Mouse (Mus musculus) stomach, embryonic 15.5 days (tissue): ENCODE measurements around the gene Eapp. TPM values are rescaled to one million over a fixed set of nuclear protein-coding genes. Genes with fewer than 3 reads are reported as not detected.

Experiments used
- ATAC-seq: fragments of 200-750 bp; cut with Nextera tagmentation; 2 replicates; pipeline ENCODE4 v1.8.0; 2017; ENCODE audit warnings: low read depth, moderate number of reproducible peaks, moderate TSS enrichment; ENCODE audit not compliant: insufficient read depth, low FRiP score
- H3K27ac ChIP-seq: fragments of 300-500 bp; sonication (generic); 2 replicates; pipeline ENCODE4 v1.5.1; 2015; ENCODE audit warnings: mild to moderate bottlenecking, inconsistent platforms
- H3K27me3 ChIP-seq: fragments of 300-500 bp; sonication (generic); replicated peaks from 2 replicates; pipeline ENCODE4 v1.6.1; 2015; ENCODE audit warnings: inconsistent platforms
- H3K36me3 ChIP-seq: fragments of 300-500 bp; sonication (generic); 2 replicates; pipeline ENCODE4 v1.6.1; 2015; ENCODE audit warnings: inconsistent platforms
- H3K4me1 ChIP-seq: fragments of 300-500 bp; sonication (generic); 2 replicates; pipeline ENCODE4 v1.6.1; 2015; ENCODE audit warnings: inconsistent platforms
- H3K4me2 ChIP-seq: fragments of 300-500 bp; sonication (generic); 2 replicates; pipeline ENCODE4 v1.6.1; 2015; ENCODE audit warnings: mild to moderate bottlenecking, inconsistent platforms
- H3K4me3 ChIP-seq: fragments of 300-500 bp; sonication (generic); replicated peaks from 2 replicates; pipeline ENCODE4 v1.5.1; 2015; ENCODE audit warnings: inconsistent platforms
- H3K9ac ChIP-seq: fragments of 300-500 bp; sonication (generic); 2 replicates; pipeline ENCODE4 v1.6.1; 2015; ENCODE audit warnings: inconsistent platforms
- H3K9me3 ChIP-seq: fragments of 300-500 bp; sonication (generic); 2 replicates; pipeline ENCODE4 v1.6.1; 2016; ENCODE audit warnings: inconsistent platforms
- WGBS: fragments of 180-500 bp; shearing (Covaris S2); methylation state at CpG from one replicate; pipeline ENCODE4 v1.1.7; 2015; 5-methylcytosine and 5-hydroxymethylcytosine counted together
- polyA plus RNA-seq: library from polyadenylated mRNA; unstranded; fragments of >200 nt; fragmentation: Nextera tagmentation; extraction: Ambion mirVana; gene quantifications from 2 replicates; pipeline ENCODE4 v1.2.1, GENCODE M21; 2015

Eapp gene
- polyA plus RNA-seq, 1 experiment from 2014 or later = 60.4 TPM

- peaks cover 4% of the 10 kb centered on the region; the same call in 1 of the 2 replicates for H3K36me3 ChIP-seq
- no peak overlapping the region for H3K4me3 ChIP-seq
- peak overlapping the region; percentile 5; the same call in 1 of the 2 replicates for H3K4me2 ChIP-seq
- ATAC-seq = no peak
- WGBS = 81% methylated on average over 12 of the region's 12 CpGs
- no peaks in the 10 kb centered on the region for H3K9me3 ChIP-seq
- no peaks in the 10 kb centered on the region for H3K27me3 ChIP-seq
- H3K9ac ChIP-seq = no peak overlapping the region
- no peak overlapping the region for H3K27ac ChIP-seq
- H3K4me1 ChIP-seq = peaks cover 28% of the 10 kb centered on the region
Observed at GRCm38 (mm10) chr12:54652346-54652745, 43.4 kb downstream of the Eapp start.

- 66% methylated on average over 8 of the region's 8 CpGs for WGBS
- H3K9me3 ChIP-seq = no peaks in the 10 kb centered on the region
Observed at GRCm38 (mm10) chr12:54651820-54652219, 43.9 kb downstream of the Eapp start.

GRCm38 (mm10) chr12:54651158-54651557 is 44.5 kb downstream of the Eapp start:
- Histone ChIP-seq H3K36me3 (peaks cover 7% of the 10 kb centered on the region; the same call in 1 of the 2 replicates), H3K9ac (no peak overlapping the region), H3K9me3 (no peaks in the 10 kb centered on the region), H3K4me1 (peaks cover 22% of the 10 kb centered on the region), H3K27me3 (no peaks in the 10 kb centered on the region), H3K4me2 (no peak overlapping the region), H3K4me3 (no peak overlapping the region), H3K27ac (no peak overlapping the region)
- no peak for ATAC-seq
- WGBS = 28% methylated on average over 1 of the region's 1 CpGs

More at GRCm38 (mm10) chr12:54651820-54652219, 43.9 kb downstream of the Eapp start:
- peaks cover 4% of the 10 kb centered on the region; the same call in 1 of the 2 replicates for H3K36me3 ChIP-seq
- no peak overlapping the region for H3K27ac ChIP-seq
- H3K4me3 ChIP-seq = no peak overlapping the region
- no peaks in the 10 kb centered on the region for H3K27me3 ChIP-seq
- peak overlapping the region; percentile 5; the same call in 1 of the 2 replicates for H3K4me2 ChIP-seq
- H3K4me1 ChIP-seq = peaks cover 24% of the 10 kb centered on the region
- no peak for ATAC-seq
- no peak overlapping the region for H3K9ac ChIP-seq

- ATAC-seq = no peak
- Histone ChIP-seq H3K36me3 (peaks cover 7% of the 10 kb centered on the region; the same call in 1 of the 2 replicates), H3K27me3 (no peaks in the 10 kb centered on the region), H3K27ac (no peak overlapping the region), H3K4me2 (no peak overlapping the region), H3K9ac (no peak overlapping the region), H3K4me3 (no peak overlapping the region), H3K4me1 (no peaks in the 10 kb centered on the region), H3K9me3 (no peaks in the 10 kb centered on the region)
- WGBS = 78% methylated on average over 2 of the region's 2 CpGs
Observed at GRCm38 (mm10) chr12:54644947-54645346, 50.8 kb downstream of the Eapp start.

GRCm38 (mm10) chr12:54643320-54643892 is 52.3 kb downstream of the Eapp start:
- Histone ChIP-seq H3K36me3 (0 out of 2 replicates have a peak, but pooled peaks cover 3% of the 10 kb centered on the region), H3K4me2 (no peak overlapping the region), H3K4me1 (no peaks in the 10 kb centered on the region), H3K4me3 (no peak overlapping the region), H3K27me3 (no peaks in the 10 kb centered on the region), H3K27ac (no peak overlapping the region), H3K9me3 (no peaks in the 10 kb centered on the region), H3K9ac (no peak overlapping the region)
- 38% methylated on average over 5 of the region's 5 CpGs for WGBS
- no peak for ATAC-seq

GRCm38 (mm10) chr12:54641374-54641773 is 54.3 kb downstream of the Eapp start:
- H3K4me2 ChIP-seq = no peak overlapping the region
- H3K4me1 ChIP-seq = no peaks in the 10 kb centered on the region
- 90% methylated on average over 4 of the region's 4 CpGs for WGBS
- H3K27ac ChIP-seq = no peak overlapping the region
- H3K36me3 ChIP-seq = no peaks in the 10 kb centered on the region
- no peak for ATAC-seq
- H3K9me3 ChIP-seq = no peaks in the 10 kb centered on the region
- no peak overlapping the region for H3K9ac ChIP-seq
- H3K4me3 ChIP-seq = no peak overlapping the region
- no peaks in the 10 kb centered on the region for H3K27me3 ChIP-seq

GRCm38 (mm10) chr12:54640259-54640658 is 55.4 kb downstream of the Eapp start:
- Histone ChIP-seq H3K36me3 (no peaks in the 10 kb centered on the region), H3K4me2 (no peak overlapping the region), H3K4me1 (no peaks in the 10 kb centered on the region), H3K9ac (no peak overlapping the region), H3K9me3 (no peaks in the 10 kb centered on the region), H3K4me3 (no peak overlapping the region), H3K27me3 (no peaks in the 10 kb centered on the region), H3K27ac (no peak overlapping the region)
- no peak for ATAC-seq
- 87% methylated on average over 6 of the region's 6 CpGs for WGBS

- H3K4me2 ChIP-seq = no peak overlapping the region
- H3K36me3 ChIP-seq = no peaks in the 10 kb centered on the region
- H3K9ac ChIP-seq = no peak overlapping the region
- H3K9me3 ChIP-seq = no peaks in the 10 kb centered on the region
- WGBS = 63% methylated on average over 1 of the region's 1 CpGs
- H3K4me1 ChIP-seq = no peaks in the 10 kb centered on the region
- H3K27me3 ChIP-seq = no peaks in the 10 kb centered on the region
- no peak overlapping the region for H3K27ac ChIP-seq
- no peak overlapping the region for H3K4me3 ChIP-seq
- no peak for ATAC-seq
Observed at GRCm38 (mm10) chr12:54637033-54637432, 58.7 kb downstream of the Eapp start.

GRCm38 (mm10) chr12:54632141-54632540 is 63.6 kb downstream of the Eapp start:
- no peak overlapping the region for H3K4me2 ChIP-seq
- H3K27ac ChIP-seq = no peak overlapping the region
- no peaks in the 10 kb centered on the region for H3K27me3 ChIP-seq
- no peaks in the 10 kb centered on the region for H3K4me1 ChIP-seq
- H3K36me3 ChIP-seq = no peaks in the 10 kb centered on the region
- ATAC-seq = no peak
- H3K9ac ChIP-seq = no peak overlapping the region
- H3K9me3 ChIP-seq = no peaks in the 10 kb centered on the region
- WGBS = 86% methylated on average over 2 of the region's 2 CpGs
- no peak overlapping the region for H3K4me3 ChIP-seq

GRCm38 (mm10) chr12:54621942-54622341 is 73.8 kb downstream of the Eapp start:
- WGBS = 76% methylated on average over 2 of the region's 2 CpGs
- H3K27me3 ChIP-seq = no peaks in the 10 kb centered on the region
- no peaks in the 10 kb centered on the region for H3K36me3 ChIP-seq
- H3K4me1 ChIP-seq = no peaks in the 10 kb centered on the region
- no peak overlapping the region for H3K27ac ChIP-seq
- no peak overlapping the region for H3K9ac ChIP-seq
- H3K4me3 ChIP-seq = no peak overlapping the region
- no peak for ATAC-seq
- H3K4me2 ChIP-seq = no peak overlapping the region
- H3K9me3 ChIP-seq = no peaks in the 10 kb centered on the region
